Mouse (Mus musculus) limb, embryonic 11.5 days (tissue): ENCODE data around the gene Gm49368. TPM values are rescaled to one million over a fixed set of nuclear protein-coding genes. Genes with fewer than 3 reads are reported as not detected.

Experiments used
- ATAC-seq: fragments of 200-750 bp; cut with Nextera tagmentation; 2 replicates; pipeline ENCODE4 v1.8.0; 2017; ENCODE audit warnings: low read depth; ENCODE audit not compliant: insufficient number of reproducible peaks, low FRiP score, low TSS enrichment
- DNase-seq: peaks from one replicate; pipeline ENCODE4 v3.0.0-alpha.2; 2015; ENCODE audit warnings: low spot score
- H3K27ac ChIP-seq: fragments of 300-500 bp; sonication (generic); replicated peaks from 2 replicates; pipeline ENCODE4 v1.5.1; 2014; ENCODE audit warnings: low read depth, mild to moderate bottlenecking, low read length
- H3K27me3 ChIP-seq: fragments of 300-500 bp; sonication (generic); 2 replicates; pipeline ENCODE4 v1.6.1; 2014; ENCODE audit warnings: mild to moderate bottlenecking, low read length, mixed read lengths; ENCODE audit not compliant: control insufficient read depth, insufficient read depth
- H3K36me3 ChIP-seq: fragments of 300-500 bp; sonication (generic); 2 replicates; pipeline ENCODE4 v1.6.1; 2014; ENCODE audit warnings: mild to moderate bottlenecking, low read length, moderate library complexity, mixed read lengths; ENCODE audit not compliant: control insufficient read depth, insufficient read depth
- H3K4me1 ChIP-seq: fragments of 300-500 bp; sonication (generic); 2 replicates; pipeline ENCODE4 v1.6.1; 2014; ENCODE audit warnings: low read length, mixed read lengths; ENCODE audit not compliant: control insufficient read depth, insufficient read depth
- H3K4me2 ChIP-seq: fragments of 300-500 bp; sonication (generic); 2 replicates; pipeline ENCODE4 v1.6.1; 2014; ENCODE audit warnings: low read depth, mild to moderate bottlenecking, moderate library complexity; ENCODE audit not compliant: severe bottlenecking
- H3K4me3 ChIP-seq: fragments of 300-500 bp; sonication (generic); 2 replicates; pipeline ENCODE4 v1.5.1; 2014; ENCODE audit warnings: low read depth, low read length
- H3K9ac ChIP-seq: fragments of 300-500 bp; sonication (generic); 2 replicates; pipeline ENCODE4 v1.6.1; 2014; ENCODE audit warnings: mild to moderate bottlenecking, low read length
- H3K9me3 ChIP-seq: fragments of 300-500 bp; sonication (generic); 2 replicates; pipeline ENCODE4 v1.6.1; 2016; ENCODE audit warnings: low read length; ENCODE audit not compliant: control insufficient read depth
- WGBS: fragments of 180-500 bp; shearing (Covaris S2); extraction: QIAGEN DNeasy Blood & Tissue Kit; methylation state at CpG from one replicate; pipeline ENCODE4 v1.1.7; 2014; 5-methylcytosine and 5-hydroxymethylcytosine counted together
- polyA plus RNA-seq: library from polyadenylated mRNA; unstranded; fragments of >200 nt; fragmentation: Nextera tagmentation; extraction: Ambion mirVana; gene quantifications from 2 replicates; pipeline ENCODE4 v1.2.1, GENCODE M21; 2014

The Gm49368 gene
- polyA plus RNA-seq, 1 experiment from 2014 or later: not detected

- 72% methylated on average over 2 of the region's 2 CpGs for WGBS
- no peaks in the 10 kb centered on the region for H3K27me3 ChIP-seq
- no peak overlapping the region for H3K9ac ChIP-seq
- H3K4me3 ChIP-seq: no peak overlapping the region
- no peak overlapping the region for H3K4me2 ChIP-seq
- no peaks in the 10 kb centered on the region for H3K4me1 ChIP-seq
- H3K36me3 ChIP-seq: no peaks in the 10 kb centered on the region
- DNase-seq (no peak), ATAC-seq (no peak)
- H3K9me3 ChIP-seq: no peaks in the 10 kb centered on the region
- H3K27ac ChIP-seq: no peak overlapping the region
Measured at GRCm38 (mm10) chr7:128045640-128046039, 16.8 kb upstream of the Gm49368 start.

- ATAC-seq (no peak), DNase-seq (no peak)
- no peaks in the 10 kb centered on the region for H3K27me3 ChIP-seq
- H3K4me3 ChIP-seq: no peak overlapping the region
- no peaks in the 10 kb centered on the region for H3K36me3 ChIP-seq
- H3K27ac ChIP-seq: no peak overlapping the region
- H3K9me3 ChIP-seq: no peaks in the 10 kb centered on the region
- 94% methylated on average over 4 of the region's 4 CpGs for WGBS
- no peak overlapping the region for H3K4me2 ChIP-seq
- H3K9ac ChIP-seq: no peak overlapping the region
- no peaks in the 10 kb centered on the region for H3K4me1 ChIP-seq
Measured at GRCm38 (mm10) chr7:128048819-128049218, 13.7 kb upstream of the Gm49368 start.

- H3K9ac ChIP-seq: no peak overlapping the region
- DNase-seq (no peak), ATAC-seq (no peak)
- H3K4me1 ChIP-seq: no peaks in the 10 kb centered on the region
- no peak overlapping the region for H3K4me3 ChIP-seq
- no peaks in the 10 kb centered on the region for H3K36me3 ChIP-seq
- no peaks in the 10 kb centered on the region for H3K9me3 ChIP-seq
- H3K27ac ChIP-seq: no peak overlapping the region
- no peak overlapping the region for H3K4me2 ChIP-seq
- H3K27me3 ChIP-seq: no peaks in the 10 kb centered on the region
- 93% methylated on average over 2 of the region's 2 CpGs for WGBS
Measured at GRCm38 (mm10) chr7:128049254-128049653, 13.2 kb upstream of the Gm49368 start.

GRCm38 (mm10) chr7:128050739-128051138 lies 11.7 kb upstream of the Gm49368 start:
- H3K9me3 ChIP-seq: no peaks in the 10 kb centered on the region
- H3K4me3 ChIP-seq: no peak overlapping the region
- no peaks in the 10 kb centered on the region for H3K4me1 ChIP-seq
- H3K4me2 ChIP-seq: no peak overlapping the region
- H3K27ac ChIP-seq: no peak overlapping the region
- no peaks in the 10 kb centered on the region for H3K27me3 ChIP-seq
- ATAC-seq: no peak
- H3K36me3 ChIP-seq: no peaks in the 10 kb centered on the region
- H3K9ac ChIP-seq: no peak overlapping the region
- WGBS: 68% methylated on average over 4 of the region's 4 CpGs
- DNase-seq: no peak

GRCm38 (mm10) chr7:128053061-128053460 lies 9.4 kb upstream of the Gm49368 start:
- Histone ChIP-seq H3K9me3 (no peaks in the 10 kb centered on the region), H3K9ac (no peak overlapping the region), H3K4me2 (no peak overlapping the region), H3K4me1 (no peaks in the 10 kb centered on the region), H3K27me3 (no peaks in the 10 kb centered on the region), H3K27ac (no peak overlapping the region), H3K36me3 (no peaks in the 10 kb centered on the region), H3K4me3 (no peak overlapping the region)
- ATAC-seq (no peak), DNase-seq (no peak)
- WGBS: 60% methylated on average over 5 of the region's 5 CpGs

- Histone ChIP-seq H3K4me3 (no peak overlapping the region), H3K4me2 (no peak overlapping the region), H3K4me1 (no peaks in the 10 kb centered on the region), H3K27ac (no peak overlapping the region), H3K27me3 (no peaks in the 10 kb centered on the region), H3K9me3 (no peaks in the 10 kb centered on the region), H3K36me3 (no peaks in the 10 kb centered on the region), H3K9ac (no peak overlapping the region)
- WGBS: 67% methylated on average over 3 of the region's 3 CpGs
- DNase-seq: no peak
- ATAC-seq: no peak
Measured at GRCm38 (mm10) chr7:128056917-128057444, 5.5 kb upstream of the Gm49368 start.

- H3K9me3 ChIP-seq: no peaks in the 10 kb centered on the region
- no peak overlapping the region for H3K9ac ChIP-seq
- 83% methylated on average over 8 of the region's 8 CpGs for WGBS
- no peak overlapping the region for H3K4me2 ChIP-seq
- H3K4me1 ChIP-seq: no peaks in the 10 kb centered on the region
- no peaks in the 10 kb centered on the region for H3K27me3 ChIP-seq
- ATAC-seq (no peak), DNase-seq (no peak)
- no peak overlapping the region for H3K27ac ChIP-seq
- H3K4me3 ChIP-seq: no peak overlapping the region
- no peaks in the 10 kb centered on the region for H3K36me3 ChIP-seq
Measured at GRCm38 (mm10) chr7:128057860-128058259, 4.6 kb upstream of the Gm49368 start.

- H3K27me3 ChIP-seq: no peaks in the 10 kb centered on the region
- DNase-seq (no peak), ATAC-seq (no peak)
- H3K27ac ChIP-seq: no peak overlapping the region
- no peaks in the 10 kb centered on the region for H3K9me3 ChIP-seq
- H3K9ac ChIP-seq: no peak overlapping the region
- no peaks in the 10 kb centered on the region for H3K36me3 ChIP-seq
- no peaks in the 10 kb centered on the region for H3K4me1 ChIP-seq
- whole genome bisulfite sequencing: 76% methylated on average over 7 of the region's 7 CpGs
- no peak overlapping the region for H3K4me2 ChIP-seq
- H3K4me3 ChIP-seq: no peak overlapping the region
Measured at GRCm38 (mm10) chr7:128058576-128058975, 3.9 kb upstream of the Gm49368 start.

GRCm38 (mm10) chr7:128059091-128059490 lies 3.4 kb upstream of the Gm49368 start:
- Histone ChIP-seq H3K4me2 (no peak overlapping the region), H3K9me3 (no peaks in the 10 kb centered on the region), H3K27ac (no peak overlapping the region), H3K9ac (no peak overlapping the region), H3K4me3 (no peak overlapping the region), H3K36me3 (no peaks in the 10 kb centered on the region), H3K27me3 (no peaks in the 10 kb centered on the region), H3K4me1 (no peaks in the 10 kb centered on the region)
- WGBS: 80% methylated on average over 4 of the region's 4 CpGs
- no peak for DNase-seq
- no peak for ATAC-seq
